Comparison of ENCODE assay signal across 16 mouse cellular contexts in genomic region chr7:98385168-98385567, GRCm38 (mm10). TPM values are rescaled to one million over a fixed set of nuclear protein-coding genes. Genes with fewer than 3 reads are reported as not detected.
DNase-seq lines count a peak whose midpoint lies in the region; TF ChIP-seq lines count a peak whose summit lies in the region.
"Had no signal": no experiment of that assay in that cellular context is flagged by ENCODE, and none has a peak within 500 bp of the region (broad histone marks: within the 10 kb centered on the region; RNA-seq: fewer than 3 reads in every experiment).

No protein-coding gene starts in this region.

- peak; percentile 36 for DNase-seq in ovary, adult 18-20 months (ENCODE audit: low spot score)
- DNase-seq in ovary, postnatal 10 days (ENCODE audit: low spot score) = no peak
- DNase-seq in lung, adult 18-20 months = peak; percentile 82 to 87
- DNase-seq in urinary bladder, postnatal 14 days (ENCODE audit: low spot score) = peak; percentile 86
- DNase-seq in heart, adult 8-10 months (ENCODE audit: low spot score) = no peak
- DNase-seq in thymus, postnatal 10 days (ENCODE audit: low spot score in 2 of 2) = no peak
- DNase-seq in cerebellum, postnatal 10 days = no peak
- DNase-seq: embryo, embryonic 11 days; gastrocnemius, adult 2 months; right cerebral cortex, postnatal 25 days had no signal

- peaks cover 61% of the 10 kb centered on the region for H3K4me1 ChIP-seq in bone marrow macrophage, adult 2 months (ENCODE audit: control insufficient read depth, insufficient read depth, low read length)

- no peak overlapping the region for H3K4me3 ChIP-seq in bone marrow macrophage, adult 2 months (ENCODE audit: insufficient read depth, low read length)
- H3K4me3 ChIP-seq: gastrocnemius, adult 2 months; heart, embryonic 13.5 days; hindbrain, embryonic 13.5 days had no signal

- no peak for TF ChIP-seq CTCF in bone marrow macrophage, adult 2 months (IDR thresholded peaks at IDR 0.05; ENCODE audit: low read depth, low read length)

- no peak for TF ChIP-seq POLR2A in bone marrow macrophage, adult 2 months (IDR thresholded peaks at IDR 0.05; ENCODE audit: borderline replicate concordance, low read depth, low read length)

- H3K27ac ChIP-seq in bone marrow macrophage, adult 2 months (ENCODE audit: insufficient read depth, low read depth, low read length) = peak overlapping the region; percentile 30; the same call in 1 of the 2 replicates
- H3K27ac ChIP-seq: gastrocnemius, adult 2 months; heart, embryonic 13.5 days; hindbrain, embryonic 13.5 days had no signal

RNA-seq across cellular contexts. Expression of gene Tsku, which starts 24.0 kb away (rescaled TPM):
- polyA plus RNA-seq in bone marrow macrophage, adult 2 months (2012; ENCODE audit: insufficient read depth, insufficient read length, missing spikeins) = 39.7 and 41.3 TPM in 2 replicates
- total RNA-seq in heart, adult 8-10 months (2022) = 1 to 10 TPM; 1.9 to 2.8 (median 2.5) TPM

RNA-seq across cellular contexts. Expression of gene Gucy2d, which starts 55.0 kb away (rescaled TPM):
- polyA plus RNA-seq in bone marrow macrophage, adult 2 months (2012; ENCODE audit: insufficient read depth, insufficient read length, missing spikeins) = not detected in 2 replicates
- under 1 TPM in 3 of 4 experiments, not detected in 1; 0.12 to 0.20 (median 0.16) TPM for total RNA-seq in heart, adult 8-10 months (2022)
- total RNA-seq: layer of hippocampus, postnatal 10 days had no signal
- polyA plus RNA-seq: forebrain, embryonic 11.5 days; heart, embryonic 13.5 days; limb, embryonic 14.5 days had no signal

Comparison
In these comparisons a context has a peak if more than half of its experiments do, and no peak if none do; other contexts are left out.
1. DNase-seq: peak in ovary, adult 18-20 months (single experiment), lung, adult 18-20 months (2 of 2) and urinary bladder, postnatal 14 days (single experiment); none in ovary, postnatal 10 days (single experiment), heart, adult 8-10 months (single experiment), thymus, postnatal 10 days (0 of 2) and cerebellum, postnatal 10 days (0 of 2).